Mouse (Mus musculus): ENCODE data around the gene Cldn6. TPM values are rescaled to one million over a fixed set of nuclear protein-coding genes. Genes with fewer than 3 reads are reported as not detected.

Cldn6 gene
- total and polyA plus RNA-seq, 3 experiments: not detected

GRCm38 (mm10) chr17:23673424-23674073, 5.5 kb upstream of the Cldn6 start, which contains the start of the genes Hcfc1r1 and Thoc6:
TSS of gene Hcfc1r1 (plus strand) at chr17:23673596.
TSS of gene Thoc6 (minus strand) at chr17:23673882.
- in situ Hi-C loops (cut with MboI; ENCODE audit: low pct_ligation_motif_present, low pct_unique_long_range_greater_than_20kb, low sequenced_read_pairs): loop anchor here (10.0 kb wide), 1 partner anchor 51 kb away; the partner anchor contains the start of genes 1520401A03Rik and Pkmyt1
- Histone ChIP-seq H3K27me3 (replicated peaks) (peaks cover 18% of the 10 kb centered on the region), H3K4me3 (replicated peaks in 1 of 3; ENCODE audit: low read depth in 2 of 3, low read length in 2 of 3, poor library complexity in 1 of 3) (peak within 1 kb of the TSS; percentile 58 to 62 (median 59)), H3K9me3 (replicated peaks; ENCODE audit: low read length) (no peaks in the 10 kb centered on the region), H3K79me2 (replicated peaks; ENCODE audit: control insufficient read depth, extremely low read depth, insufficient read depth, poor library complexity, severe bottlenecking) (no peaks in the 10 kb centered on the region), H3K4me2 (ENCODE audit: insufficient read depth, low read depth, poor library complexity, severe bottlenecking) (peak within 1 kb of the TSS; percentile 64), H3K4me1 (ENCODE audit: control insufficient read depth in 1 of 2, insufficient read depth in 2 of 2) (peaks cover 15 to 53% of the 10 kb centered on the region in 2 experiments), H3K36me3 (replicated peaks in 1 of 2; ENCODE audit: control insufficient read depth in 1 of 2, insufficient read depth in 1 of 2, low read length in 1 of 2) (peaks cover 18 to 25% of the 10 kb centered on the region in 2 experiments), H3K9ac (ENCODE audit: insufficient read depth, low read depth) (peak within 1 kb of the TSS; percentile 67), H3K27ac (ENCODE audit: insufficient read depth, low read depth) (peak within 1 kb of the TSS; percentile 85)
- TF ChIP-seq POLR2A (IDR thresholded peaks at IDR 0.05; ENCODE audit: low read depth, low read length) (peak; percentile 86), SMC3 (IDR thresholded peaks at IDR 0.05; ENCODE audit: low read depth, low read length) (no peak), IRF4 (IDR thresholded peaks at IDR 0.05; ENCODE audit: low read depth, low read length) (peak; percentile 25; the same call in 1 of the 2 replicates), ZKSCAN1 (IDR thresholded peaks at IDR 0.05; ENCODE audit: borderline replicate concordance, low read depth, low read length) (no peak), MAFK (IDR thresholded peaks at IDR 0.05; ENCODE audit: insufficient replicate concordance, low read length) (no peak), TCF12 (IDR thresholded peaks at IDR 0.05; ENCODE audit: low read depth, low read length) (peak; percentile 78), E2F4 (IDR thresholded peaks at IDR 0.05; ENCODE audit: insufficient replicate concordance, low read depth, low read length) (0 out of 2 replicates have a peak, but pooled peaks have one; percentile 76), MAX (IDR thresholded peaks at IDR 0.05; ENCODE audit: low read length) (peak; percentile 91), MAZ (IDR thresholded peaks at IDR 0.05; ENCODE audit: low read depth, low read length) (peak; percentile 64; the same call in 1 of the 2 replicates), TBP (conservative IDR thresholded peaks at IDR 0.05; ENCODE audit: low read depth, low read length) (peak; percentile 81), RCOR1 (conservative IDR thresholded peaks at IDR 0.05; ENCODE audit: low read depth, low read length) (peak; percentile 69; the same call in 1 of the 2 replicates), MYC (IDR thresholded peaks at IDR 0.05; ENCODE audit: low read depth, low read length) (peak; percentile 96), KAT2A (IDR thresholded peaks at IDR 0.05; ENCODE audit: insufficient replicate concordance, low read length) (peak; percentile 94; the same call in 1 of the 2 replicates), ZMIZ1 (IDR thresholded peaks at IDR 0.05; ENCODE audit: low read depth, low read length) (peak; percentile 36; the same call in 1 of the 2 replicates), GABPA (IDR thresholded peaks at IDR 0.05; ENCODE audit: insufficient replicate concordance, low read depth, low read length) (peak; percentile 54; the same call in 1 of the 2 replicates), JUN (IDR thresholded peaks at IDR 0.05; ENCODE audit: insufficient read depth, low read depth, low read length) (no peak; the same call in 1 of the 2 replicates), USF1 (IDR thresholded peaks at IDR 0.05; ENCODE audit: low read depth, low read length) (peak; percentile 87), POLR2AphosphoS2 (IDR thresholded peaks at IDR 0.05; ENCODE audit: low read depth, low read length) (peak; percentile 67; the same call in 1 of the 2 replicates), MXI1 (IDR thresholded peaks at IDR 0.05; ENCODE audit: low read depth, low read length) (peak; percentile 86), MEF2A (IDR thresholded peaks at IDR 0.05; ENCODE audit: borderline replicate concordance, low read depth, low read length) (peak; percentile 42), HCFC1 (IDR thresholded peaks at IDR 0.05; ENCODE audit: low read depth, low read length) (peak; percentile 98), CHD1 (IDR thresholded peaks at IDR 0.05; ENCODE audit: low read depth, low read length) (no peak), NELFE (IDR thresholded peaks at IDR 0.05; ENCODE audit: low read depth, low read length) (peak; percentile 74; the same call in 1 of the 2 replicates), ELF1 (IDR thresholded peaks at IDR 0.05; ENCODE audit: low read depth, low read length) (peak; percentile 86), USF2 (conservative IDR thresholded peaks at IDR 0.05; ENCODE audit: low read depth, low read length) (peak; percentile 73), BHLHE40 (IDR thresholded peaks at IDR 0.05; ENCODE audit: low read depth, low read length) (peak; percentile 89), ETS1 (conservative IDR thresholded peaks at IDR 0.05; ENCODE audit: low read depth, low read length) (peak; percentile 29; the same call in 1 of the 2 replicates), SIN3A (IDR thresholded peaks at IDR 0.05; ENCODE audit: low read length) (peak; percentile 96), NRF1 (IDR thresholded peaks at IDR 0.05; ENCODE audit: low read depth, low read length) (peak; percentile 82), ZNF384 (IDR thresholded peaks at IDR 0.05; ENCODE audit: low read depth, low read length) (peak; percentile 24; the same call in 1 of the 2 replicates), CTCF (conservative IDR thresholded peaks at IDR 0.05 in 1 of 2, IDR thresholded peaks at IDR 0.05 in 1 of 2; ENCODE audit: low read depth in 2 of 2, low read length in 2 of 2) (no peak), PAX5 (IDR thresholded peaks at IDR 0.05; ENCODE audit: low read length) (no peak), CHD2 (IDR thresholded peaks at IDR 0.05; ENCODE audit: low read length) (peak; percentile 97)
- peak; percentile 98 for DNase-seq (ENCODE audit: extremely low read depth)
- dilution Hi-C loops (cut with MboI; ENCODE audit: extremely low pct_ligation_motif_present, extremely low pct_unique_long_range_greater_than_20kb, low sequenced_read_pairs): no loop called here
